Mouse (Mus musculus): ENCODE results near the gene Nlrc5. TPM values are rescaled to one million over a fixed set of nuclear protein-coding genes. Genes with fewer than 3 reads are reported as not detected.

The Nlrc5 gene
- polyA plus RNA-seq, 1 experiment from 2014 or later, result 33.5 TPM

DNA sequence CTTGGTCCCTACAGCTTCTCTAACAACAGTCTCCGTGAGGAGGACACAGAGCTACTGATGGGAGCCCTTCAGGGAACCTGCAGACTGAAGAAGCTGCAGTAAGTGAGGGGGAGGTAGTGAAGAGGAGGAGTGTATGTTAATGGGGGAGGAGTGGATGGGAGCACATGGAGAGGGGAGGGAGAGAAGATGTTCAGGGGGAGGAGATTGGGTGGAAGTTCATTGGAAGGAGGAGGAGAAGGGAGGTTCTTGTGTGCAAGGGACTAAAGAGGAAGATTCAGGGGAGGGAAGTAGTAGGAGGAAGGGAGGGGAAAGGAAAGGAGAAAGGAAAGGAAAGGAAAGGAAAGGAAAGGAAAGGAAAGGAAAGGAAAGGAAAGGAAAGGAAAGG lies 82.0 kb downstream of the Nlrc5 start:
- 90% methylated on average over 1 of the region's 1 CpGs for WGBS (ENCODE audit: missing documents)

DNA sequence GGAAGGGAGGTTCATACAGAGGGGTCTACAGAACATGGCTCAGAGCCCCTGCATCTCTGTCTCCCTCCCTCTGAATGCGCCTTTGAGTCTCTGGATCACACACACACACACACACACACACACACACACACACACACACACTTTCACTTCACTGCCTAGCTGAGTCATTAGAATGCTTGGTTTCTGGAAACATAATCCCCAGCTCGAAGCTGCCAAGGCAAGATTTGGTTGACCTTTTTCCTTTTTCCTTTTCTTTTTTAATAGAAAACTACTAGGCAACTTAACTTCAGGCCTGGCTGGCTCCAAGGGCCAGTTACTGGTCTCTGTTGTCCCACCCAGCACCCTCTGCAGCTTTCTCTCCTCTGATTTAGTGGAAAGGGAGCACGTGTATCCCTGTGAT lies 82.6 kb downstream of the Nlrc5 start:
- no peaks in the 10 kb centered on the region for H3K79me2 ChIP-seq (ENCODE audit: inconsistent target)
- no peak overlapping the region for H3K27ac ChIP-seq
- H3K36me3 ChIP-seq (ENCODE audit: inconsistent target), result peaks cover 71% of the 10 kb centered on the region
- no peak overlapping the region for H3K4me3 ChIP-seq (ENCODE audit: inconsistent target)
- 78% methylated on average over 3 of the region's 3 CpGs for WGBS (ENCODE audit: missing documents)

More for the DNA sequence above, 82.0 kb downstream of the Nlrc5 start:
- no peak overlapping the region for H3K4me3 ChIP-seq (ENCODE audit: inconsistent target)
- no peak overlapping the region for H3K27ac ChIP-seq
- H3K36me3 ChIP-seq (ENCODE audit: inconsistent target), result peaks cover 70% of the 10 kb centered on the region
- H3K79me2 ChIP-seq (ENCODE audit: inconsistent target), result no peaks in the 10 kb centered on the region

DNA sequence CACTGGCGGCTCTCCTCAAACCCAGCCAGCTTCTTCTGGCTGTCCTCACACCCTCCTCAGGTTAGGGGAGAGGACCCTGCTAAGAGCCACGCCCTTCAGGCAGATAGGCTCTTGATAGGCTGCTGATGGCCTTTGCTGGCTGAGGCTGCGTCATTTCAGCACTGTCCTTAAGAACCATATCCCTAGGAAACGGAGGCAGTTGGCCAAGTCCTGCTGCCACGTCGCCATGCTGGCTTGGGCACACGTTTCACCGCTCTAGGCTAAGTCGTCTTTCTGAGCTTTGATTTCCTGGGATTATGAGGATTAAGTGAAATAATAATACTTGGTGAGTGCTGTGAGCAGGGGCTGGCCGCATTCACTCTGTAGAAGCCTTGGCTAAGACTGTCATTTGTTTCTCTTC lies 84.2 kb downstream of the Nlrc5 start:
- no peak overlapping the region for H3K27ac ChIP-seq
- no peak overlapping the region for H3K4me3 ChIP-seq (ENCODE audit: inconsistent target)
- no peaks in the 10 kb centered on the region for H3K79me2 ChIP-seq (ENCODE audit: inconsistent target)
- 96% methylated on average over 10 of the region's 10 CpGs for WGBS (ENCODE audit: missing documents)
- H3K36me3 ChIP-seq (ENCODE audit: inconsistent target), result peaks cover 72% of the 10 kb centered on the region

DNA sequence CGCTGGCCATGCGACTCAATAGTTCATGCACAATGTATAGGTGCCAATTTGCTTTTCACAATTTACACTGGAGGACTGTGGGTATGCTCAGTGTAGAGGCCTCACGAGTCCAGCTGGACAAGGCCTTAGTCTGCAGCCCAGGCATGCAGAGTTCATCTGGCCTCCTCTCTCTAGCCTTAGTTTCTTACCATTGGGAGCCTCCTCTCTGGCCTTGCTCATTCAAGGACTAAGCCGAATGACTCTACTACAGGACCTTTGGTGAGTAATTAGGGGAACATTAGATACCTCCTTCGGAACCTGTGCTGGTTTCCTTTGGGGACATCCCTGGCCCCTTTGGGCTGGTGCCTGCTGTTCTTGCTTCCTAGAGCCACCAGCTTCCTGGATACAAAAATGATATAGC lies 84.9 kb downstream of the Nlrc5 start:
- 91% methylated on average over 5 of the region's 5 CpGs for WGBS (ENCODE audit: missing documents)
- Histone ChIP-seq H3K27ac (no peak overlapping the region), H3K36me3 (ENCODE audit: inconsistent target) (peaks cover 65% of the 10 kb centered on the region), H3K4me3 (ENCODE audit: inconsistent target) (no peak overlapping the region), H3K79me2 (ENCODE audit: inconsistent target) (no peaks in the 10 kb centered on the region)

DNA sequence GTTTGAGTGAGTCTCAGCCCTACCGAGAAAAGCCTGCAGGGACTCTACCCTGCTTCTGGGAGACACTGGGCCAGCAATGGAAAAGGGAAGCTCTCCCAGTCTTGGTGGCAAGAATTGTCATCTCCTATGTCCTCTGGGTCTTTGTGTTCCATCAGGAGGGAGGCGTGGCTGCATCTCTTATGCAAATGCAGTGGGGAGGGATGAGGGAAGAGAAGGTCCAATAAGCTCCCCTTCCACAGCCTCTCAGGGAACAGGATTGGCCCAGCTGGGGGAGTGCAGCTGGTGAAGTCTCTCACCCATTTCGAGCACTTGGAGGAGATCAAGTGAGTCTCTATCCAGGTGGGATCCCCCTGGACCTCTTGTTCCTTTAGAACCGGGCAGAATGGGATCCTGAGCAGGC lies 87.3 kb downstream of the Nlrc5 start:
- Histone ChIP-seq H3K79me2 (ENCODE audit: inconsistent target) (no peaks in the 10 kb centered on the region), H3K27ac (no peak overlapping the region), H3K4me3 (ENCODE audit: inconsistent target) (no peak overlapping the region), H3K36me3 (ENCODE audit: inconsistent target) (peaks cover 79% of the 10 kb centered on the region)
- 92% methylated on average over 4 of the region's 4 CpGs for WGBS (ENCODE audit: missing documents)

DNA sequence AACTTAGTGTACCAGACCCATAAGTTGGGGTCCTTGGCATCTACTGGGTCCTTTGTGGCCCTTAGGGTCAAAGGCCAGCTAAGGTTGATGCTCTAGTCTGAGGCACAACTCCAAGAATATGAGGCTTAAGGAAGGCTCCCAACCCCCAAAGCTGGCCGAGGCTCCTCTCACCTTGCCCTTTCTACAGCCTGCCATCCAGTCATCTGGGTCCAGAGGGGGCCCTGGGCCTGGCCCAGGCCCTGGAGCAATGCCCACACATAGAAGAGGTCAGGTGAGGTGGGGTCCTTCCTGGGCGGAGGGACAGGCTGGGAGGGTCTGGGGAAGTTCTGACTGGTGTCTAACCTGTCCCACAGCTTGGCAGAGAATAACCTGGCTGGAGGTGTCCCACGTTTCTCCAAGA lies 88.3 kb downstream of the Nlrc5 start:
- H3K36me3 ChIP-seq (ENCODE audit: inconsistent target), result peaks cover 72% of the 10 kb centered on the region
- no peaks in the 10 kb centered on the region for H3K79me2 ChIP-seq (ENCODE audit: inconsistent target)
- H3K4me3 ChIP-seq (ENCODE audit: inconsistent target), result no peak overlapping the region
- no peak overlapping the region for H3K27ac ChIP-seq
- 97% methylated on average over 3 of the region's 3 CpGs for WGBS (ENCODE audit: missing documents)

DNA sequence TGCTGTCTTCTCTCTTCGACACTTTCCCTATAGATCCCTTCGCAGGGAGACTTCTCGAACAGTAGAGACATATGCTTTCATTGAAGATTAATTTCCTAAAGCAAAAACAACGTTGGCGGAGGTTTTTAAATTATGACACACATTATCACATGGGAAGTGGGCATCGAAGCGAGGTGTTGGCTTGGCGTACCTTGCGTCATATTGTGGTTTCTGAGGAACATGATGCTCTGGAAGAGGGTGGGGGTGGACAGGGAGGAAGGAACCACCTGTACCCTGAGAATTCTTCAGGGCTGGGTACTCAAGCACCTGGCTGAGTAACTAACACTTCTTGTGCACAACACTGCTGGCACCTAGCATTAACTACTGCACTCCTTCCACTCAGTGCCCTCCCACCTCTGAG lies 90.4 kb downstream of the Nlrc5 start:
- Histone ChIP-seq H3K4me3 (ENCODE audit: inconsistent target) (no peak overlapping the region), H3K27ac (no peak overlapping the region), H3K36me3 (ENCODE audit: inconsistent target) (peaks cover 51% of the 10 kb centered on the region), H3K79me2 (ENCODE audit: inconsistent target) (no peaks in the 10 kb centered on the region)
- WGBS (ENCODE audit: missing documents), result 57% methylated on average over 9 of the region's 9 CpGs

DNA sequence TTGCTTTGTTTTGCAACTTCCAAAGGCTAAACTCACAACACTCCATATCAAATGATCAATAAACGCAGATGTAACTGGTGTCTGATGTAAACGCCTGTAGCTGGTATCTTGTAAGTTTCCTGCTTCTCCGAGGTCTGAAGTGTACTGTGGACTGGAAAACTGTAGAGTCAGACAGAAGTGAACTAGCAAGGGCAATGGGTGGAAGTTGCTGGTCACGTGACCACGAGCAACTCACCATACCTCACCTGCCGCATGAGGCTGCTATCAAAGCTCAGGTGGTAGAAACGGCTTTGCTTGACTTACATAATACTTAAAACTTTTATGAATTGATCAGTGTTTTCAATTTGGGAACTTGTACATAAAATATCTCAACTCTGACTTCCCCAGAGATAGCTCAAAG lies 93.0 kb downstream of the Nlrc5 start:
- H3K27ac ChIP-seq, result no peak overlapping the region
- no peaks in the 10 kb centered on the region for H3K79me2 ChIP-seq (ENCODE audit: inconsistent target)
- 94% methylated on average over 7 of the region's 7 CpGs for WGBS (ENCODE audit: missing documents)
- H3K4me3 ChIP-seq (ENCODE audit: inconsistent target), result no peak overlapping the region
- peaks cover 37% of the 10 kb centered on the region for H3K36me3 ChIP-seq (ENCODE audit: inconsistent target)

DNA sequence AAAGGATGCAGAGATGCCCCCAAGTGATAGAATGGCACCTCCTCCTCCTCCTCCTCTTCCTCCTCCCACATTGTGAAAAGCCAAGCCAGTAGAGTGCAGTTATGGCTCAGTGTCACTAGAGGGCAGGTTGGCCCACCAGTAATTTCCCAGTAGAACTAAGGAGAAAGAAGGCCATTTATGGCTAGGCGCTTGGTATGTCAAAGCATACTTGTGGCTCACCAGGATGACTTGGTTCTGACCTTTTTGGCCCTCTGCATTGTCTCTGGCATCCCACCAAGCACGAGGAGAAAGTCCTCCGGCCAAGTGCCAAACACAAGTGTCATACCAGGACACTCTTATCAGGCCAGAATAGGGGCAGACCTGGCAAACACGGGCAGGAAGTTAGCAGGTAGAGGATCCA lies 94.1 kb downstream of the Nlrc5 start:
- peaks cover under 1% of the 10 kb centered on the region; the same call in 1 of the 2 replicates for H3K79me2 ChIP-seq (ENCODE audit: inconsistent target)
- H3K4me3 ChIP-seq (ENCODE audit: inconsistent target), result no peak overlapping the region
- WGBS (ENCODE audit: missing documents), result 48% methylated on average over 4 of the region's 4 CpGs
- H3K36me3 ChIP-seq (ENCODE audit: inconsistent target), result peaks cover 26% of the 10 kb centered on the region
- no peak overlapping the region for H3K27ac ChIP-seq

DNA sequence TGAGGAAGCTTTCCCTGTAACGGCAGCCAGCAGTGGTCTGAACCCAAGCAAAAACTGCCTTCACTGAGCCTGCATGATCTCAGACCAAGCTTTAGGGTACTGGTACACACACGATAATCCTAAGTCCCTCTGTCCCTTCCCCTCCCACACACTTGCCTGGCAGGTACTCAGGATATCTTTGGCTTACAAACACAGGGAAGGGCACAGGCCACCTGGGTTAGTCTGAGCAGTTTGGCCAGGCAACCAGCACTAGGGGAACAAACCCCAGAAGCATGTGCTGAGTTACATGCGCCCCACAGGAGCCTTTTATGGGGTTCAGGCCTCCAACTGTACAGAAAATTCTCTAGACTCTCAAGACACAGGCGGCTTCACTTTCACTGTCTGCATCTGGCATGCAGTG lies 95.7 kb downstream of the Nlrc5 start:
- Histone ChIP-seq H3K79me2 (ENCODE audit: inconsistent target) (peaks cover 17% of the 10 kb centered on the region), H3K4me3 (ENCODE audit: inconsistent target) (no peak overlapping the region), H3K36me3 (ENCODE audit: inconsistent target) (peaks cover 17% of the 10 kb centered on the region), H3K27ac (peak overlapping the region; percentile 52; the same call in 1 of the 2 replicates)
- WGBS (ENCODE audit: missing documents), result 79% methylated on average over 4 of the region's 4 CpGs

DNA sequence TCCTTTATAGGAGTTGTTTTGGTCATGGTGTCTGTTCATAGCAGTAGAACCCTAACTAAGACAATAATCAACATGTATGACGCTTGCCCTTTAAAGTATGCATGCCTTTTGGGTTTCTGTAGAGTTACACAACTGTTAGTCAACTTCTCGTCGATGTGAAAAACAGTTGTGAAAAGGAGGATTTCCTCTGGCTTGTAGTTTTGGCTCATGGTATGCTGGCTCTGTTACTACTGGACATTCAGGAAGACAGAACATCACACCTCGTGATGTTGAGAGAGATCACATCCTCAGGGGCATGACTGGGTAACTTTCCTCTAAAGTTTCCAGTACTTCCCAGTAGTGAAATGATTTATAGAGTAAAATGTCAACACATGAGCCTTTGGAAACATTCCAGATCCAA lies 96.5 kb downstream of the Nlrc5 start:
- Histone ChIP-seq H3K27ac (peak overlapping the region; percentile 52), H3K36me3 (ENCODE audit: inconsistent target) (peaks cover 9% of the 10 kb centered on the region), H3K4me3 (ENCODE audit: inconsistent target) (no peak overlapping the region), H3K79me2 (ENCODE audit: inconsistent target) (peaks cover 24% of the 10 kb centered on the region)
- 28% methylated on average over 4 of the region's 4 CpGs for WGBS (ENCODE audit: missing documents)

DNA sequence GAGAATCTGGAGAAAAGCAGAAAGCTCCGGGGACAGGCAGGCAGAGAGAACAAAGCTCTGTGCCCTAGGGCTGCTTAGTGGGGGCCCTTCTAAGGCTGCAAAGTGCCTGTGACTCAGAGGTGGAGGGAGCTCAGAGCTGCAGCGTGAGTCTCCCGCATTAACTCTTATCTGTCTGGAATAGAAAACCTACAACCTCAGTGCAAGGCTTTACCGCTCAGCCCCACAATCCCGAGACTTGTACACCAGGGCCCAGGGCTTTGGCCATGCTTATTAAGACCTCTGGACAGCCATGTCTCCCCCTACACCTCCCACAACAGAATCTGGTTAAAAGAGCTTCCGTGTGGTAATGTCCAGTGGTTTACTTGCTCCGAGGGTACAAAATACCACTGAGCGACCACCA lies 97.8 kb downstream of the Nlrc5 start:
- Histone ChIP-seq H3K4me3 (ENCODE audit: inconsistent target) (peak overlapping the region; percentile 40), H3K27ac (peak overlapping the region; percentile 71), H3K79me2 (ENCODE audit: inconsistent target) (peaks cover 38% of the 10 kb centered on the region), H3K36me3 (ENCODE audit: inconsistent target) (no peaks in the 10 kb centered on the region)
- WGBS (ENCODE audit: missing documents), result 29% methylated on average over 8 of the region's 8 CpGs

DNA sequence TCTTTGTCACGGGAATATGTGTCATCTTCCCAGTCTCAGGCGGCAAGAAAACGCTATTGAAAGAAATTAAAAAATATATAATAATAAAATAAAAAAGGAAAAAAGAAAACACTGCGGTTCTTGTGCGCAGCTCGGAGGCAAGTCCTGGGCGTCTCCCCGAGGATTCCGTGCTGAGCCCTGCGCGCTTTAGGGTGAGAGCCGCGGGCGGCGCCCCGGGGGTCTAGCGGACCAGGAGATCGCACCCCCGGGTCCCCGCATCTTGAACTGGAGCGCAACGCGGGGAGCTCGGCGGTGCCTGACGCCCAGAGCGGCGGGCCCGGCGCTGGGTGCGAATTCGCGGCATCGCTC lies 98.3 kb downstream of the Nlrc5 start:
- WGBS (ENCODE audit: missing documents), result 1% methylated on average over 26 of the region's 34 CpGs
- Histone ChIP-seq H3K79me2 (ENCODE audit: inconsistent target) (peaks cover 43% of the 10 kb centered on the region), H3K4me3 (ENCODE audit: inconsistent target) (peak overlapping the region; percentile 40), H3K36me3 (ENCODE audit: inconsistent target) (no peaks in the 10 kb centered on the region), H3K27ac (peak overlapping the region; percentile 71)

DNA sequence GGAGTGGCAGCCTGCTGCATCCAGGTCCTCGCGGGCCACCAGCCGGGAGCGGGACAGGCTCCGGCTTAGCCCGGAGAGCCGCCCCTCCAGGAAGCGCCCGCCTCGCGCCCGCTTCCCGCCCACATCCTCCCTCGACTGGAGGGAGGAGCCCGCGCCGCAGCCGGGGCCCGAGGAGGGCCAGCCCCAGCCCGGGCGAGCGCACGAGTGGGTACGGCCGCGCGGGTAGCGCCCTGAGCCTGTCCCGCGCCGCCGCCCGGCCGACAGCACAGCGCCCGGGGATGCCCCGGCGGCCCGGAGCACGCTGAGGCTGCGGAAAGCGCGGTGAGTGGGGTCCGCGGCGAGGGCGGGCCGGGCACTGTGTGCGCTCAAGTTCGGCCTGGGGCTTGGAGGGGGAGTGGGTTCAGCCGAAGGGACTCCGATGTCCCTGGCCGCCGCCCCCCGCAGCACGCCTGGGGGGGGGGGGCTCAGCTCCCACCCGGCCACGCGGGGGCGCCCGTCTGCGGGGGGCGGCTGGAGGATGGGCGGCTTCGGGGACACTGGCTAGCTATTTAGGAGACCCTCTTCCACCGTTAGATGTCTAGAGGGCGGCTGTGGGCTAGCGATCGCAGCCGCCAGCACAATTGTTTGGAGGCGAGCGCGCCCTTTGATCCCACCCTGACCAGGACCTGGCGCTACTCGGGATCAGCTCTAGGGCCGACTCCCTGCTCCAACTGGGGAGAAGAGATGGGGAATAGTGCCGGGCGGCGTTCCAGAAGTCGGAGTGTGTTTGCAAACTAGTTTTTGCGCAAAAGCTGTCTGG lies 98.9 kb downstream of the Nlrc5 start, which contains the start of gene Cpne2:
Gene Cpne2 (plus strand): TSS at position 118 of the 799 bp plus-strand sequence.
- H3K36me3 ChIP-seq (ENCODE audit: inconsistent target), result no peaks in the 10 kb centered on the region
- 2% methylated on average over 74 of the region's 81 CpGs for WGBS (ENCODE audit: missing documents)
- H3K79me2 ChIP-seq (ENCODE audit: inconsistent target), result peaks cover 49% of the 10 kb centered on the region
- peak within 1 kb of the TSS; percentile 71 for H3K27ac ChIP-seq
- peak within 1 kb of the TSS; percentile 57 for H3K4me3 ChIP-seq (ENCODE audit: inconsistent target)

DNA sequence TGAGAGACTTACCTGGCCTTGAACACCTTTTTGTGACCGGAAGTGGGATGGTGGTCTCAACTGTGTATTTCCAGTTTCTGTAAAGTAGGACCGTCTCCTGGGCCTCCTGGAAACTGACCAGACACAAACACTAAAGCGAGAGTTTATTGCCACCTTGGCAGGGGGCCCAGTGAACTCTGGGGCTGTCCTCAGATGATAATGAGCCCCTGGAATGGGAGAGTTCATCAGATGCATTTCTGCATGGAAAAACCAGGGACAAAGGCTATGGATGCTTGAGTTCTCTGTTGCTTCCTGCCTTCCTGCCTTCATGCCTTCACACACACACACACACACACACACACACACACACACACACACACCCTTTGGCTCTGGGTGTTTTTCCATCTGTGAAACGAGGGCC lies 100.5 kb downstream of the Nlrc5 start:
- Histone ChIP-seq H3K79me2 (ENCODE audit: inconsistent target) (peaks cover 64% of the 10 kb centered on the region), H3K4me3 (ENCODE audit: inconsistent target) (no peak overlapping the region), H3K27ac (no peak overlapping the region), H3K36me3 (ENCODE audit: inconsistent target) (no peaks in the 10 kb centered on the region)
- WGBS (ENCODE audit: missing documents), result 87% methylated on average over 4 of the region's 4 CpGs

DNA sequence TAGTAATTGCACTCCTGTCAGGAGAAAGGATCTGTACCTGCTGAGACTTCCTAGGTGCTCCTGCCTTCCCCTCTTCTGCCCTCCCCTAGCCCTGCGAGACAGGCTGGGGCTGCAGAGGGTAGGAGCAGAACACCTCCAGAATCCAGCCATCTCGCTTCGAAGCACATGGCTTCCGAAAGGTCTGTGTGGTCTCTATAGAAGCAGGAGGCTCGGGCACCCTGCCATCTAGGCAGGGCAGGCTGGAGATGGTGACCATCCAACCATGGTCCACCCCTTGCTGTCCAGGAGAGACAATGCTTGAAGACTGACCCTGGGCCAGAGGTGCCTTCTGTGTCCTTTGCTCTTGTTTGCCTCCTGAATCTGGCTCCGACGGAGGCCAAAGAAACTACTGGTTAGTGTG lies 101.5 kb downstream of the Nlrc5 start:
- H3K27ac ChIP-seq, result no peak overlapping the region
- WGBS (ENCODE audit: missing documents), result 94% methylated on average over 7 of the region's 7 CpGs
- H3K4me3 ChIP-seq (ENCODE audit: inconsistent target), result no peak overlapping the region
- H3K36me3 ChIP-seq (ENCODE audit: inconsistent target), result no peaks in the 10 kb centered on the region
- H3K79me2 ChIP-seq (ENCODE audit: inconsistent target), result peaks cover 73% of the 10 kb centered on the region
